Mouse (Mus musculus) liver, adult 2 months (tissue): Measurements from ENCODE around the gene Thumpd1.

Source experiments
- CTCF ChIP-seq: fragments of 200-500 bp; IDR thresholded peaks from 2 replicates; pipeline ENCODE4 v1.5.1; 2011; ENCODE audit warnings: low read depth, low read length, control low read depth
- POLR2A ChIP-seq: fragments of 200-500 bp; IDR thresholded peaks from 2 replicates; pipeline ENCODE4 v1.6.1; 2011; ENCODE audit warnings: low read length, control low read depth; ENCODE audit not compliant: insufficient read depth; ENCODE audit errors: extremely low read depth

- TF ChIP-seq CTCF (no peak), POLR2A (no peak)
These were observed 37.9 kb downstream of the Thumpd1 start for GRCm38 (mm10) chr7:119682699-119683098.
